Mouse (Mus musculus): ENCODE data around the gene Socs2.

GRCm38 (mm10) chr10:95367661-95368089 is 49.3 kb downstream of the Socs2 start:
- no peak for TF ChIP-seq CTCF (IDR thresholded peaks at IDR 0.05; ENCODE audit: extremely low read depth, insufficient read depth, low read length)
- TF ChIP-seq POLR2A (IDR thresholded peaks at IDR 0.05; ENCODE audit: extremely low read depth, insufficient read depth, low read length), result no peak
